Mouse (Mus musculus) heart, embryonic 11.5 days (tissue): ENCODE measurements around the gene Arhgef25. TPM values are rescaled to one million over a fixed set of nuclear protein-coding genes. Genes with fewer than 3 reads are reported as not detected.
A peak's percentile ranks its signal among the peaks of the same experiment; 100 is the strongest.
"Not testable (repeated sequence)": the region's sequence is repeated elsewhere in the genome, so short reads cannot be mapped to it uniquely, and the experiment has no call there.

Source experiments
- ATAC-seq: fragments of 200-750 bp; cut with Nextera tagmentation; replicated peaks from 2 replicates; pipeline ENCODE4 v1.8.0; 2017; ENCODE audit warnings: moderate library complexity; ENCODE audit not compliant: insufficient number of reproducible peaks, low FRiP score, low TSS enrichment
- H3K27ac ChIP-seq: fragments of 300-500 bp; sonication (generic); 2 replicates; pipeline ENCODE4 v1.5.1; 2014; ENCODE audit warnings: mild to moderate bottlenecking, low read depth, low read length
- H3K27me3 ChIP-seq: fragments of 300-500 bp; sonication (generic); 2 replicates; pipeline ENCODE4 v1.6.1; 2014; ENCODE audit warnings: mild to moderate bottlenecking, low read length, mixed read lengths; ENCODE audit not compliant: control insufficient read depth, insufficient read depth
- H3K36me3 ChIP-seq: fragments of 300-500 bp; sonication (generic); 2 replicates; pipeline ENCODE4 v1.6.1; 2014; ENCODE audit warnings: mild to moderate bottlenecking, low read length, moderate library complexity, mixed read lengths; ENCODE audit not compliant: control insufficient read depth, insufficient read depth
- H3K4me1 ChIP-seq: fragments of 300-500 bp; sonication (generic); 2 replicates; pipeline ENCODE4 v1.6.1; 2014; ENCODE audit warnings: low read length; ENCODE audit not compliant: control insufficient read depth, insufficient read depth
- H3K4me2 ChIP-seq: fragments of 300-500 bp; sonication (generic); 2 replicates; pipeline ENCODE4 v1.6.1; 2014; ENCODE audit warnings: mild to moderate bottlenecking, moderate library complexity
- H3K4me3 ChIP-seq: fragments of 300-500 bp; sonication (generic); 2 replicates; pipeline ENCODE4 v1.5.1; 2014; ENCODE audit warnings: low read depth, low read length
- H3K9ac ChIP-seq: fragments of 300-500 bp; sonication (generic); 2 replicates; pipeline ENCODE4 v1.6.1; 2014; ENCODE audit warnings: mild to moderate bottlenecking, low read depth, low read length, moderate library complexity
- H3K9me3 ChIP-seq: fragments of 300-500 bp; sonication (generic); replicated peaks from 2 replicates; pipeline ENCODE4 v1.6.1; 2016; ENCODE audit warnings: low read length; ENCODE audit not compliant: control insufficient read depth
- WGBS: fragments of 180-500 bp; shearing (Covaris S2); extraction: QIAGEN DNeasy Blood & Tissue Kit; methylation state at CpG from one replicate; pipeline ENCODE4 v1.1.7; 2014; ENCODE audit not compliant: insufficient replicate concordance; 5-methylcytosine and 5-hydroxymethylcytosine counted together
- polyA plus RNA-seq: library from polyadenylated mRNA; unstranded; fragments of >200 nt; fragmentation: Nextera tagmentation; extraction: Ambion mirVana; gene quantifications from 2 replicates; pipeline ENCODE4 v1.2.1, GENCODE M21; 2014

Arhgef25 gene
- polyA plus RNA-seq, 1 experiment from 2014 or later = 17.9 TPM

- no peak for ATAC-seq
- H3K27me3 ChIP-seq = no peaks in the 10 kb centered on the region
- no peak overlapping the region for H3K9ac ChIP-seq
- no peak overlapping the region for H3K4me3 ChIP-seq
- WGBS = 85% methylated on average over 9 of the region's 9 CpGs
- H3K4me2 ChIP-seq = no peak overlapping the region
- H3K27ac ChIP-seq = no peak overlapping the region
- 0 out of 2 replicates have a peak, but pooled peaks cover 2% of the 10 kb centered on the region for H3K36me3 ChIP-seq
- no peaks in the 10 kb centered on the region for H3K9me3 ChIP-seq
- peaks cover 46% of the 10 kb centered on the region for H3K4me1 ChIP-seq
These were observed 3.1 kb upstream of the Arhgef25 start for GRCm38 (mm10) chr10:127193011-127193410.

- 72% methylated on average over 1 of the region's 1 CpGs for WGBS
- peak overlapping the region; percentile 50 for H3K27ac ChIP-seq
- not testable (repeated sequence) for H3K4me3 ChIP-seq, ATAC-seq, H3K9me3 ChIP-seq, H3K36me3 ChIP-seq, H3K4me2 ChIP-seq, H3K27me3 ChIP-seq, H3K9ac ChIP-seq
- H3K4me1 ChIP-seq = peaks cover 45% of the 10 kb centered on the region
These were observed 2.1 kb upstream of the Arhgef25 start for GRCm38 (mm10) chr10:127192057-127192328.

GRCm38 (mm10) chr10:127191191-127192056, 1.5 kb upstream of the Arhgef25 start:
- Histone ChIP-seq H3K9ac (no peak overlapping the region), H3K27ac (peak overlapping the region; percentile 50), H3K36me3 (peaks cover 2% of the 10 kb centered on the region; the same call in 1 of the 2 replicates), H3K4me3 (no peak overlapping the region), H3K4me2 (no peak overlapping the region), H3K4me1 (peaks cover 41% of the 10 kb centered on the region), H3K27me3 (no peaks in the 10 kb centered on the region), H3K9me3 (no peaks in the 10 kb centered on the region)
- ATAC-seq = no peak
- 62% methylated on average over 19 of the region's 19 CpGs for WGBS

GRCm38 (mm10) chr10:127190398-127191190, 711 bp upstream of the Arhgef25 start:
- Histone ChIP-seq H3K9ac (no peak overlapping the region), H3K4me1 (peaks cover 40% of the 10 kb centered on the region), H3K9me3 (no peaks in the 10 kb centered on the region), H3K4me2 (peak overlapping the region; percentile 93), H3K27me3 (no peaks in the 10 kb centered on the region), H3K27ac (peak overlapping the region; percentile 38; the same call in 1 of the 2 replicates), H3K4me3 (peak overlapping the region; percentile 74; the same call in 1 of the 2 replicates), H3K36me3 (peaks cover 2% of the 10 kb centered on the region; the same call in 1 of the 2 replicates)
- ATAC-seq = no peak
- 36% methylated on average over 14 of the region's 14 CpGs for WGBS

GRCm38 (mm10) chr10:127189116-127189650, 700 bp downstream of the Arhgef25 start:
- H3K36me3 ChIP-seq = peaks cover 2% of the 10 kb centered on the region; the same call in 1 of the 2 replicates
- under 1% methylated on average over 25 of the region's 26 CpGs for WGBS
- H3K4me3 ChIP-seq = peak overlapping the region; percentile 74
- H3K9me3 ChIP-seq = no peaks in the 10 kb centered on the region
- no peaks in the 10 kb centered on the region; the same call in 1 of the 2 replicates for H3K27me3 ChIP-seq
- peak overlapping the region; percentile 38 for H3K27ac ChIP-seq
- peak; percentile 4; the same call in 1 of the 2 replicates for ATAC-seq
- H3K9ac ChIP-seq = peak overlapping the region; percentile 71
- peaks cover 32% of the 10 kb centered on the region for H3K4me1 ChIP-seq
- peak overlapping the region; percentile 93 for H3K4me2 ChIP-seq

- H3K9me3 ChIP-seq = no peaks in the 10 kb centered on the region
- peak overlapping the region; percentile 93 for H3K4me2 ChIP-seq
- H3K4me3 ChIP-seq = peak overlapping the region; percentile 74
- H3K4me1 ChIP-seq = peaks cover 32% of the 10 kb centered on the region
- H3K27me3 ChIP-seq = no peaks in the 10 kb centered on the region; the same call in none of the 2 replicates
- peak overlapping the region; percentile 71 for H3K9ac ChIP-seq
- peak; percentile 82 for ATAC-seq
- peak overlapping the region; percentile 38 for H3K27ac ChIP-seq
- WGBS = 0% methylated on average over 36 of the region's 46 CpGs
- H3K36me3 ChIP-seq = peaks cover 2% of the 10 kb centered on the region; the same call in 1 of the 2 replicates
These were observed 1.3 kb downstream of the Arhgef25 start for GRCm38 (mm10) chr10:127188465-127189115.

GRCm38 (mm10) chr10:127188079-127188453, 1.8 kb downstream of the Arhgef25 start:
- Histone ChIP-seq H3K9me3 (no peaks in the 10 kb centered on the region), H3K36me3 (peaks cover 7% of the 10 kb centered on the region; the same call in 1 of the 2 replicates), H3K4me1 (peaks cover 34% of the 10 kb centered on the region), H3K4me3 (peak overlapping the region; percentile 74), H3K9ac (peak overlapping the region; percentile 71), H3K27me3 (peaks cover 4% of the 10 kb centered on the region), H3K27ac (peak overlapping the region; percentile 38; the same call in 1 of the 2 replicates), H3K4me2 (peak overlapping the region; percentile 93)
- no peak for ATAC-seq
- WGBS = 0% methylated on average over 18 of the region's 21 CpGs
